Mouse (Mus musculus): ENCODE data around the gene Gm20479.

DNA sequence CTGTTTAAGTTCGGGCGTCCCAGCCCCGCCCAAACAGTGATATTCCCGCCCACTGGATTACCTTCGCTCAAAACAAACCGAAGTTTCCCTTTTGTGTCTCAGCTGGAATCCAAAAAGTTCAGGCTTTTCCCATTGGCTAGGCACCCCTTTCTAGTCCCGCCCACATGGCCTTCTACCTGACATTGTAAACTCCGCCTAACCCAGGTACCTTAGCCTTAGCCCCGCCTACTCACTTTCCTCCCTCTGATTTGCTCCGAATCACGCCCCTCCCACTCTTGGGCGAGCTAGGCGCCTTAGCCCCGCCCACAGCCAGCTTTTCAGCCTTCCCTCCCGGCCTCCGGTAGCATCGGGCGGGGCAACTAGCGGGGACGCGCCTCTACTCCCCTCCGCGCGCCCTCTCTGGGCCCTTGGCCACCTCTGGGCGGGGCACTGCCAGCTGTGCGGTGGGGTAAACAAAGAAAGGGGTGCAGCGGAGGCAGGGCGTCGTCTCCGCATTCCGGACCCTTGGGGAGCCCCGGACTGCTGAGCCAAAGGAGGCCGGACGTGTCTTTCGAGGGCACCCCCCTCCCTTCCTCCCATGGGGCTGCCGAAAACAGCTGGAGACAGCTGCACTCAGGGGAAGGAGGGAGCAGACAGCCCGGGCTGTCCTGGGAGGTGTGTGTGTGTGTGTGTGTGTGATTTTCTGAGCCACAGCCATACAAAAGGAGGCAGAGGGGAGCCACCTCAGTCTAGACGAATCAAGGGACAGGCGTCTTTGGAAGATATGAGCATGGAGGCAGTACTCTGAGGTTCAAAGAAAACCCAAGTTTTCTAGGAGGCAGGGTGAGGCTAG, 26.3 kb downstream of the Gm20479 start:
- TF ChIP-seq CTCF (IDR thresholded peaks at IDR 0.05; ENCODE audit: low read depth), result no peak
- no peak for TF ChIP-seq EP300 (IDR thresholded peaks at IDR 0.05; ENCODE audit: low read depth)

Data from liver, postnatal 0 days (tissue).